Mouse (Mus musculus) small intestine, adult 2 months (tissue): Measurements from ENCODE around the gene Cfap157.

ENCODE experiments used
- CTCF ChIP-seq: fragments of 200-500 bp; IDR thresholded peaks from 2 replicates; pipeline ENCODE4 v1.5.1; 2012; ENCODE audit warnings: low read depth, mild to moderate bottlenecking, control low read depth, inconsistent platforms, low read length, moderate library complexity, mixed read lengths; ENCODE audit not compliant: insufficient replicate concordance, insufficient read length; ENCODE audit errors: extremely low read depth
- POLR2A ChIP-seq: fragments of 200-500 bp; IDR thresholded peaks from 2 replicates; pipeline ENCODE4 v1.6.1; 2012; ENCODE audit warnings: low read depth, mild to moderate bottlenecking, control low read depth, inconsistent platforms, low read length, moderate library complexity

- TF ChIP-seq CTCF (peak; percentile 52; the same call in 1 of the 2 replicates), POLR2A (no peak)
Observed at GRCm38 (mm10) chr2:32821041-32821802, 37.0 kb upstream of the Cfap157 start.
